Mouse (Mus musculus) erythroblast, embryonic 14.5 days (primary cell): ENCODE data around the gene Adam11.

Experiments
- GATA1 ChIP-seq: IDR thresholded peaks from 2 replicates; pipeline ENCODE4 v1.6.1; 2012; ENCODE audit warnings: low read length, inconsistent platforms, mixed read lengths
- TAL1 ChIP-seq: IDR thresholded peaks from 3 replicates; pipeline ENCODE4 v1.6.1; 2012; ENCODE audit warnings: low read length, inconsistent platforms, mixed read lengths

- no peak for TF ChIP-seq GATA1
- TF ChIP-seq TAL1 = no peak
Observed at GRCm38 (mm10) chr11:102755391-102755790, 5.8 kb upstream of the Adam11 start.
